Mouse (Mus musculus) CD8-positive naive resting alpha-beta T cell, adult 2 months (primary cell): ENCODE results near the gene Notch3.
"Not testable (repeated sequence)": the region's sequence is repeated elsewhere in the genome, so short reads cannot be mapped to it uniquely, and the experiment has no call there.

ENCODE experiments used
- DNase-seq, 2 experiments: peaks; one replicate each; pipeline ENCODE4 v3.0.0; 2022; ENCODE audit warnings: low read depth in 2 of 2, low spot score in 2 of 2

Gene Notch3

GRCm38 (mm10) chr17:32119196-32119595 lies 47.5 kb downstream of the Notch3 start:
- DNase-seq: no peak

- no peak for DNase-seq
Observed at GRCm38 (mm10) chr17:32118484-32118883, 48.2 kb downstream of the Notch3 start.

- not testable (repeated sequence) for DNase-seq
Observed at GRCm38 (mm10) chr17:32117872-32118421, 48.7 kb downstream of the Notch3 start.

- no peak for DNase-seq
Observed at GRCm38 (mm10) chr17:32117287-32117871, 49.3 kb downstream of the Notch3 start.

GRCm38 (mm10) chr17:32116586-32117286 lies 49.9 kb downstream of the Notch3 start:
- DNase-seq: no peak

- not testable (repeated sequence) for DNase-seq
Observed at GRCm38 (mm10) chr17:32114486-32114885, 52.2 kb downstream of the Notch3 start.

- peak in 1 of 2 experiments; percentile 17 for DNase-seq
Observed at GRCm38 (mm10) chr17:32113523-32114421, 52.9 kb downstream of the Notch3 start.

GRCm38 (mm10) chr17:32113255-32113522 lies 53.5 kb downstream of the Notch3 start:
- DNase-seq: no peak

- no peak for DNase-seq
Observed at GRCm38 (mm10) chr17:32112434-32113254, 54.0 kb downstream of the Notch3 start.

GRCm38 (mm10) chr17:32110980-32111780 lies 55.5 kb downstream of the Notch3 start:
- no peak for DNase-seq

- no peak for DNase-seq
Observed at GRCm38 (mm10) chr17:32110424-32110823, 56.2 kb downstream of the Notch3 start.

- DNase-seq: no peak
Observed at GRCm38 (mm10) chr17:32109201-32109940, 57.3 kb downstream of the Notch3 start.

- not testable (repeated sequence) for DNase-seq
Observed at GRCm38 (mm10) chr17:32108320-32109011, 58.2 kb downstream of the Notch3 start.

- DNase-seq: no peak
Observed at GRCm38 (mm10) chr17:32107877-32108276, 58.8 kb downstream of the Notch3 start.

GRCm38 (mm10) chr17:32106358-32106757 lies 60.3 kb downstream of the Notch3 start:
- no peak for DNase-seq

- no peak for DNase-seq
Observed at GRCm38 (mm10) chr17:32103054-32103453, 63.6 kb downstream of the Notch3 start.

- DNase-seq: peak; percentile 18 to 23
Observed at GRCm38 (mm10) chr17:32099943-32100586, 66.6 kb downstream of the Notch3 start.

GRCm38 (mm10) chr17:32099574-32099942 lies 67.1 kb downstream of the Notch3 start:
- no peak for DNase-seq
